Mouse (Mus musculus) left cerebral cortex, adult 18-20 months (tissue): ENCODE data around the gene Catsperz. TPM values are rescaled to one million over a fixed set of nuclear protein-coding genes. Genes with fewer than 3 reads are reported as not detected.
A peak's percentile ranks its signal among the peaks of the same experiment; 100 is the strongest.

ENCODE experiments used
- DNase-seq, 2 experiments: peaks; one replicate each; pipeline ENCODE4 v3.0.0; 2021 to 2022; ENCODE audit warnings: low spot score in 2 of 2, mixed read lengths in 1 of 2
- long read RNA-seq, 2 experiments: library from polyadenylated mRNA; stranded (forward); transcript quantifications; one replicate each; pipeline ENCODE4 v2.0.0; 2021
- total RNA-seq, 2 experiments: library from RNA; stranded (reverse); gene quantifications; 2 replicates each; pipeline ENCODE4 v1.2.3; 2021

Gene Catsperz
- 10 to 100 TPM; 16.9 to 22.5 TPM for total RNA-seq
- long read RNA-seq, experiment 1, partial matches to known transcripts = 0 of 3 reads
- long read RNA-seq, experiment 1, other reads (novel, unspliced or antisense) = 2 of 3 reads
- long read RNA-seq, experiment 2, partial matches to known transcripts = 1 of 3 reads
- long read RNA-seq, experiment 2, other reads (novel, unspliced or antisense) = 0 of 3 reads

DNA sequence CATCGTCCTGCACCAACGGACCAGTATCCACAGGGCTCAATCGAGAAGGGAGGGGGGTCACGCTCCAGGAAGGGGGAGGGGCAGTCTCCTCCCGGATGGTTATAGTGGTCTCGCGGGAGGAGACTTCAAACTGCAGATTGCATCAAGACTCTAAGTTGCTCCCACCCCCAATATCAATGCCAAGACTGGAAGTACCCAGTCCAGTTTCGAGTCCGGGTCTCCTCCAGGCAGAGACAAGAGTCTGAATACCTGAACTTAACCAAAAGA is at the start of gene Catsperz:
TSS of gene Catsperz (minus strand) at position 74 of the 267 bp plus-strand sequence.
- no peak for DNase-seq

DNA sequence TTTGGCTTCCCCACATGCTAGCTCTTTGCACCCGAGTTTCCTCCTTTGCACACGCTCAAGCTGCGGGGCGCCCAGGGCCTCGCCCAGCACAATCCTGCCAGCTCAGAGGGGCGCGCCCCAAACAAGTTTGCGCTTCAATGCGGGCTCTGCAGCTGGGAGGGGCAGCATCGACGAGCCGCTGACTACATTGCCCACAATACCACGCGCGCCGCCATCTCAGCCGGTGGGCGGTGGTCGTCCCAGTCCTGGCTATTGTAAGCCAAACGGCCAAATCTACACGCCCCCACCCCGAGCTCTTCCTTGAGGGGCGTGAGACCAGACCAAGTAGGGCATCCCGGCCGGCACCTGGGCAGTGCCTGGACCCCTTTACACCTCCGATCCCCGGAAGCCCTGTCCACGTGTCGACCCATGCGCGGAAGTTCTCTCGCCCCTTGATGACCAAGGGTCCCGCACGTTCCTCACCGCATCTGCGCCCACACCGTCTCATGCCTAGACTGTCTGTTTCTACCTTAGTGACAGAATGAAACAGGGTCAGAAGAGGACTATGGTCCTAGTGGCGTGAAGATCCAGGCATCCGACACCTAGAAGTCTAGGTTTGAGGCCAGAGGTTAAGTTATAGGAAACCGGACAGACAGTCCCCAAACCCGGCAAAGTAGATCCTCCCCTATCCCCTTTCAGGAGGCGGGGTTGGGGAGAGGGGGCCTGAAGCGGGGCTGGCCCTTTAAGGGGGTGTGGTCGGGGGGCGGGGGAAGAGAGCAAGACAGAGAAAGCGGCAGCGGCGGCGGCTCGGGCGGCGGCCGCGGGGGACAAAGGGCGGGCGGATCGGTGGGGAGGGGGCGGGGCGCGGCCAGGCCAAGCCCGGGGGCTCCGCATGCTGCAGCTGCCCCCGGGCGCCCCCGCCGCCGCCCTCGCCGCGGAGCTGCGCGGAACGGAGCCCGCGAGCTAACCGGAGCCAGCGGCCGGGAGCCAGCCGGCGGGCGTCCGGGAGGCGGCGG is 49.3 kb upstream of the Catsperz start, which contains the start of gene Ppp1r14b:
TSS of gene Ppp1r14b (plus strand) at position 758 of the 995 bp plus-strand sequence.
- DNase-seq = peak; percentile 70 to 77

DNA sequence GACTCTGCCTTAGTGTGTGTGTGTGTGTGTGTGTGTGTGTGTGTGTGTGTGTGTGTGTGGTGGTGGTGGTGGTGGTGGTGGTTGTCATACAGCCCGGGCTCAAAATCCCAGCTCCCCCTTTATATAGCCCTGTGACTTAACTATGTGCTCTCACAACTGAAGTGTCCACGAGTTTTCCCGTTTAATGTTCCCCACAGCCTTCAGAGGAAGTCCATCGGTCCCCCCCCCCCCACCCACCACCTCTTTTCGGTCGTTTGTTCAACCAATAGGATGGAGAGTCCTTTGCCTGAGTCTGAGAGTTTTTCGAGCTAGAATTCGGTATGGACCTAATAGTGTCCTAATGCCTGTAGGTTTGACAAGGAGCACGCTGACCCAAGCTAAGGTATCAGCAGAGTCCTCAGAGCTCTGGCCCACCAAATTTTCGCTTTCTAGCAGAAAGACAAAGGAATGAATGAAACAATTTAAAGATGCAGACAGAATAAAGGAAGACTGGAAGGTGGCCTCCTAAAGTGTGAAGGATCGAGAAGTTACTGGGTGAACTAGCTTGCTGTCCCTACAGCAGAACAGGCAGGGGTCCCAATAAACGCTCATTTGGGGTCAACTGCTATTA is 48.5 kb upstream of the Catsperz start:
- no peak for DNase-seq

DNA sequence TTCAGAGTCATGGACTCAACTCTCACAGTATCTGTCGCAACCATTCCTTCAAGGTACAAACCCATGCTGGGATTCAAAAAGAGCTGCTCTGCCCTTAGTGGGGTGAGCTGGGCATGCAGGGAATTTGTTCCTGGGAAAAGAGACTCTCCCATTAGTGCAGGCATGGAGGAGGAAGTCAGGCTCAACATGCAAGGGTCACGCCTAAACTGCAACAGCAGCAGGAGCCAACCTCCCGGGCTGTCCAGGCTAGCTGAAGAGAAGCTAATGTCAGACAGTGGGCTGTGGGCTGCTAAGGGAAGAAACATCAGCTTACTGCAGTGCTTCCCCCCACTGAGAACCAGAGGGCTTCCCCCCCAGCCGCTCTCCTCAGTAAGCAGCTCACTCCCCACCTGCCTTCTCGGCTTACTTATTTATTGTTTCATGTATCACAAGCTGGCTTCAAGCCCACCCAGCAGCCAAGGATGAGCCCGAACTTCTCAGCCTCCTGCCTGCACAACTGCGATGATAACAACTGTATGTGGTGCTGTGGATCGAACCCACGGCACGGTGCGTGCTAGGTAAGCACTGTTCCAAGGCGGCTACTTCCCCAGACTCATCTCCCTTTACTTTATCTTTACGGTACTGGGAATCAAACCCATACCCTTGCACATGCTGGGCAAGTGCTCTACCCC is 47.2 kb upstream of the Catsperz start:
- DNase-seq = no peak

DNA sequence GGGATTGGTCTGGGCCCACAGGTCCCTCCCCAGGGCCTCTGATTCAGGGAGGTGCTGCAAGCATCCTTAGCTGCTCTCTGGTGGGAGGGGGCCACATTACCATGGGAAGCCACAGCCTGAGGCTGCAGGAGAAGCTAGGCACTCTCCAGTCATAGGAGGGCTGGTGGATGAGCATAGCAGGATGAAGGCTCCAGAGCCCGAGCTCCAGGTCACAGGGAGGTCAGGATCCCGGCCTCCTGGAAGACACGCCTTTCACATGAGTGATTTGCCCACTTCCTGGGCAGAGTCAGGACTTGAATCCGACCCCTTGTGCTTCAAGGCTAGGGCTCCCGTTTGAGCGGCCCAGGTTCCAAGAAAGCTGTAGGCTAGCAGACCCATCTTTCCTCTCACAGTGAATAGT is 46.5 kb upstream of the Catsperz start:
- DNase-seq = no peak

DNA sequence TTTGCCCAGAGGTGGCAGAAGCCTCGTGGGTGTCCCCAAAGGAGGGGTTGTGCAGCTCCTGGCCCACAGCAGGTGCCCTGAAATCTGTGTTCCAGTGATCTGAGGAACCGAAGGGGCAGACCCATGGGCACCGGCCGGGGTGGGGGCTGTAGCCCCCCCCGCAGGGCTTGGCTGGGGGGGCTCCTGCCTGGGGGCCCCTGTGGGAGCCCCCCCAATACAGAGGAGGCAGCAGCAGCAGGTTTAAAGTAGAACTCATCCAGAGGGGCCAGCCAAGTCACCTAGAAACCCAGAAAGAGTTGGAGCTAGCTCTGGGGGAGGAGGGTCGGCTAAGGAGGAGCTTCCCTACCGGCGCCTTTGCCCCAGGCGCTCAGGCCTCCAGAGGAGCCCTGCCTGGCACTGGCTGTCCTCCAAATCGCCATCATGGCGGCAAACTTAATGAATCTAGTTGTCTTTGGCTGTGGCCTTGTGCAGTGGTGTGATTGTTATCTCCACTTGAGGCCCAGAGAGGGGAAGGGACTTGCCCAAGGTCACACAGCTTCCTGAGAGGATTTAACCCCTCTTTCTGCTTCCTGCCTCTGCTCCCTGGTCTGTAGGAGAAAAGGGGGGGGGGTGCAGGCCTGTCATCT is 45.4 kb upstream of the Catsperz start:
- no peak for DNase-seq

DNA sequence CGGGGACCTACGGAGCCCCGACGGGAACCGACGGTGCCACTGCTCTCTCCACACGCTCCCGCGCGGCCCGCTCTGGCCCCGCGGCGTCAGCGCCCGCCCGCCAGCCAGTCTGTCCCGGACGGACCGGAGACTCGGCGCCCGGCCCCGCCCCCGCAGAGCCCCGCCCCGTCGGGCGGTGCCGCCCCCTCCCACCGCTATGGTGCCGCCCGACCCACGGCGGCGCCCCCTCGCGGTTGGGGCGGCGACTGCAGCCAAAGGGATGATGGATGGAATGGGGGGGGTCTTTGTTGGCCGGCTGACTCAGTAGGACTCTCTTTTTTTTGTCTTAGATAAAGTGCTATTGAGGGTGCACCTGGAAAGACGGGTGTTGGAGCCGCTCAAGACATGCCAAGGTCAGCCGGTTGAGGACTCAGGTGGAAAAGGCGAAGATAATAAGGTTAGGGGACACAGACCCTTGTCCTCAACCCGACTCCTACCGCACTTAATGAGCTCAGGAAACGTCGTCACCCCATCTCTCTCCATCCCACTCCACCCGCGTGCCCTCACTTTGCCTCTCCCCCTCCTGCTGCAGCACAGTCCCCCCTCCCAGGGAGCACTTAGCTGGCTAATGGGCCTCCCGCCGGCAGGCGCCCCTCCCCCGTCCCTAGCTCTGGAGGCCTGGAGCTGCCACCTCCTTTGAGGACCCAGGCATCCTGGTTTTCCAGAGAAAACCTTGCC is 44.6 kb upstream of the Catsperz start:
- DNase-seq = peak in 1 of 2 experiments; percentile 20

DNA sequence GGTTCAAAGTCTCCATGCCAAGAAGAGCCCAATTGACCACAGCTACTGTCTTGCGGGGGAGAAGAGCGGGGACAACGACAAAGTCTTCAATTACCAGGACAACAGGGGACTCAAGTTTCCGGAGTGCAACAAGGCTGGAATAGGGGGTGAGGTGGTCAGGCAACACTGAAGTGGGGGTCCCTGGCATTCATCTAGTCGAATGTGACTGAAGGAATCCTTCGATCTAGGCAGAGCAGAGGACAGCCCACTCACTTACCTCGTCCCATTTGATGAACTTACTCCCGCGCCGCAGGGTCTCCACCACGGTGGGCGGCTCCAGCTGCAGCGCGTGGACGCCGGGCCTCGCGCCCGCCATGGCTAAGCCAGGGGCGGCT is 44.1 kb upstream of the Catsperz start:
- no peak for DNase-seq

DNA sequence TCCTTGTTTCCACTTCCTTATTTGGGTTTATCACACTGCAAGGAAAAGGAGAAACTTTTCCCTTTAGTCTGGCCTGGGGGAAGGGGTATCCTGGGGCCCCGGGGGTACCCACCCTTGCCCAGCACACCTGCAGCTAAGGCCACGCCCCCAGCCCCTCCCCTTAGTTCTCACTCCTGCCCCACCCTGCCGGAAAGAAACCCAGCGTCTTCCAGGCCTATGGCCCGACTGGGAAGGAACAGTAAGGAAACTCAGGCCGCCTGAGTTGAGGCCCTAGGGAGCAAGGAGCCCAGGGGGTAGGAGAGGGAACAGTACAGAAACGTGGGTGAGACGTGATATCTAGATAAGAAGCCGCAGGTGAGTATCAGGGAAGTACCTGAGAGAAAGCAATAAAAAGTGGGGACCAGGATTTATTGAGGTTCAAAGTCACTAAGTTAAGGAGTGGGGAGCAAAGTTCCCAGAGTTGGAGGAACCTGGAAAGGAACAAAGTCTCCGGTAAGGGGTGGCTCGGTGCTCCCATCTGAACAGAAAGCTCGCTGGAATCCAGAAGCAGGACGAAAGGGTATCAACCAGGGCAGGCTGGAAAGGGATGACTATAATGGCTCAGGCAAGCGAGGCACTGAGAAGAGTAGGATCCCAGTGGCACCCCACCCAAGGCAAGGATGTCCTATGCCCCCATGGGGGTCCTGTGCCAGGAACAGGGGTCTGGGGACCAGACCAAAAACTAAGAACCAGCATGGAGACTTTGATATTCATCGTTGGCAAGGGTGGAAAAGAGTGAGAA is 43.5 kb upstream of the Catsperz start:
- DNase-seq = no peak

DNA sequence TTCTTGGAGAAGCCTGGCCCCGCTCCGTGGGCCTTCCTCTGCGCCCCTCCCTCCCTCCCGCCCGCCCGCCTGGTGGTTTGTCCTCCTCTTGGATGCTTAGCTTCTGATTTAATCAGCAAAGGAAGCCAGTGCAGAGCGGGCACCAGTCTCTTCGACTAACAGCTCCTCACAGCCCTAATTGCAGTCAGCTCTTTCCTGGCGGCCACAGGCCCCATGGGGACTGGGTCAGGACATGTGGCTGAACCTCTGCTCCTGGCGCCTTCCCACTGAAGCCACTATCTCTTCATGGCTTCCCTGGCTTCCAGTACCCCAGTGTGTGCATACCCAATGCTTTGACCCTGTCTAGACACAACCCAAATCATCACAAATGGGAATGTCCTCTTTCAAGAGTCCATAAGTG is 31.3 kb upstream of the Catsperz start:
- no peak for DNase-seq

DNA sequence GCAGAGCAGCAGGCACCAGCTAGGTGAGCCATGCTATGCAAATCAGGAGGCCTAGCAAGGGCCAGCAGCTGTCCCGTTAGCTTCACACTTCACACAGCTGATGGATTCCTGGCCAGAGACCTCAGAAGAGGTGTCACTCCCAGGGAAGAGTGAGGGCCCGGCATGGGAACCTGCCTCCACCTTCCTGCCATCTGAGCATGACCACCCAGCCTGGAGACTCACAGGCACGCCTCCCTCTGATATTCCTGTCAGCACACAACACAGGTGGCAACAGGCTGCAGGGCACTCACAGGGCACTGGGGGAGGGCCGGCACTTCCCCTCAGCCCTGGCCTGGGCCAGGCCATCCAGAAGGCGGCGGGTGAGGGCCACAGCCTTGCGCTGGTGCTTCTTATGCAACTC is 30.2 kb upstream of the Catsperz start:
- no peak for DNase-seq

DNA sequence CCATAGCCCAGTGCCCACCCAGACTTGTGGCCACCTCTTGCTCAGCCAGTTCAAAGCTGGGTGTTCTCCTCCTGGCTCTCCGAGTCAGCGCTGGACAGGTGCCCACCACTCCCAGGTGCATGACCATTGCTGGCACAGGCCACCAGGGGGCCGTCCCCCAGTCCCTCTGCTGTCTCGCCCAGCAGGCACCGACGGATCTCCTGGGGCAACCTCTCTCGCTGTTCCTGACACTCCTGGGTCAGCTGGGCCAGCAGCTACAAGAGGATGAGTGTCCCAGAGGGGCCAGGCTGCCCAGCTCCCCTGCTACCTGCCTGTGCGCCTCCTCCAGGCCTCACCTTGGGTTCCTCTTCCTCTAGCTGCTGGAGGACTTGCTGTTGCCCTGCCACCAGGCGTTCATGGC is 28.9 kb upstream of the Catsperz start:
- DNase-seq = no peak

DNA sequence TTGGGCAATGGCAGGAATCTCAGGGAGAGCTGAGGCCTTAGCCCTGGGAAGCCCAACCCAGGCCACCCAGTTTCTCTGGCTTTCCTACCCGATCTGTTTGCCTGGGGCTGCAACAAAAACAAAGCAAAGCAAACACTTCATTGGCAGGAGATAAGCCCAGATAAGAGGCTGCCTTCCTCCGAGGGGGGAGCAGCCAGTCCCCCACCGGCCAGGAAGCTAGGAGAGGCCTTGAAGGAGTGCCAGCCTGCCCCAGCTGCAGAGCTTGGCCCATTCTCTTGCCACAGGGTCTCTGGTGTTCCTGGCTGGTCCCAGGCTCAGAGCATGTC is 27.5 kb upstream of the Catsperz start:
- no peak for DNase-seq

DNA sequence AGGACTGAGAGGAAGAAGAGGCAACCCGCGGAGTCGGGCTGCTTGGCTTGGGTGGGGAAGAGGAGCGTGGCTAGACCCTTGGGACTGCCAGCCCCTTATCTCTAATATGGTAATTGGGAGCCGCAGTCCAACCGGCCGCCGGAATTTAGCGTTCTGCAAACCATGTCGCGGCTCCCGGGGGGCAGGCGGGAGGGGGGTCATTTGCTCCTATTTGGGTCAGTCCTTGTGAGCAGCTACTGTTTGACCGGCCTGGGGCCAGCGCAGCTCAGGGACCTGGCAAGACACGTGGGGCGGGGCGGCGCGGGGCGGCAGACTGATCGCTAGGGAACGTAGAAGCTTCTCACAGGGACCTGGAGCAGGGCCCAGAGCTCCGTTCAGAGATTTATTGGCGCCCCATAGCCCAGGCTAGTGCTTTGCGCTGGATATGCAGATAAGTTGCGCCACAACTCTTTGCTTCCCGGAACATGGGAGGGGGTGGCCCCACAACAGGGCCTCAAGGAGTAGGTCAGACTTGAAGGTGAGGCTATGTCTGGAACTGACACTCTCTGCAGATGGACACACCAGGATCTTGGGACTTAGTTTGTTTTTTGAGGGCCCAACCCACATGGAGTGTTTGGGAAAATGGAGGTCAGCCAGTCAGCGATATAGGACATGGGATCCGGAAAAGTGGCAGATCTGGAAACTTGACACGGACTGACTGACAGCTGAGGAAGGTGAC is 27.0 kb upstream of the Catsperz start:
- peak; percentile 43 to 68 for DNase-seq

DNA sequence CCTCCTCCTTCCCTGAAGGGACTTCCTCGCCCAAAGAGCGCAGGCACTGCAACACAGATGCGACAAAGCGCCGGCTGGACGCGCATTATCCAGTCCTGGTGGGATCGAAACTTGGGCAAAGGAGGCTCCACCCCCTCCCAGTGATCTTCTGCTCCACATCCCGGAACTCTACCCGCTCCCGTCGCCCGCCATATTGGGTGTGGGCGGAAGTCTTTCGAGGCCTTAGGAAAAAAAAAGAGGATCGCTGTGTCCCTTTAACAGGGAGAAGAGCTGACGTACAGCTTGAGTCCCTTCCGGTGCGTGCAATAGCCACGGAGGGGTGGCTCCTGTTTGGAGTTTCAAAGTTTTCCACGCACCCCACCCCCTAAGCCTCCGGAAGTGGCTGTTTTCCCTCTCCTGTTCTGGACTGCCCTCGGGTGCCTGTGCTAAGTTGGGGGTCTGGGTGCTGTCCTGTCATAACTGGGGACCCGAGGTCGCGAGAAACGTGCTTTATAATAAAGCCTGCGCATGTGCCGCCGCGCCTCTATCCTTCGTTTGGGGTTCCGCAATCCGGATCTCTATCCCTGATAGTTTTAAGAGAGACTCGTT is 26.3 kb upstream of the Catsperz start:
- DNase-seq = peak; percentile 91 to 94

DNA sequence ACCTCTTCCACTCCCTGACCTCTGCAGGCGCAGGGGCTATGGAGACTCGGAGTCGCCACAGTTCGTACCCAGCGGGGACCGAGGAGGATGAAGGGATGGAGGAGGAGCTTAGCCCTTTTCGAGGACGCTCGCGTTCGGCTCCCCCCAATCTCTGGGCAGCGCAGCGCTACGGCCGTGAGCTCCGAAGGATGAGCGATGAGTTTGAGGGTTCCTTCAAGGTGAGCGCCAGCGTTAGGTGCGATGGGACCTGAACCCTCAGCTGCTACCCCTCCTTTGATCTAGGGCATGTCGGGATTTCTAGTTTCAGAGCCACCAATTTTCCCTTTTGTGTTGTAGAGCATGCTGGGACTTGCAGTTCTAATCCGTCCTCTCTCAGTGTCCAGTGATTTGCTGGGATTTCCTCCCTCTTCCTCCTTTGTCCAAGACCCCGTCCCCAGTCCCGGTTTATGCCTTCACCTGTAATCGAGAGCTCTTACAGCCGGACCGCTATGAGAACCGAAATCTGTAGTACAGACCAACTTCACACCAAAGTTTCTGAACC is 25.5 kb upstream of the Catsperz start:
- DNase-seq = peak; percentile 44 to 58

DNA sequence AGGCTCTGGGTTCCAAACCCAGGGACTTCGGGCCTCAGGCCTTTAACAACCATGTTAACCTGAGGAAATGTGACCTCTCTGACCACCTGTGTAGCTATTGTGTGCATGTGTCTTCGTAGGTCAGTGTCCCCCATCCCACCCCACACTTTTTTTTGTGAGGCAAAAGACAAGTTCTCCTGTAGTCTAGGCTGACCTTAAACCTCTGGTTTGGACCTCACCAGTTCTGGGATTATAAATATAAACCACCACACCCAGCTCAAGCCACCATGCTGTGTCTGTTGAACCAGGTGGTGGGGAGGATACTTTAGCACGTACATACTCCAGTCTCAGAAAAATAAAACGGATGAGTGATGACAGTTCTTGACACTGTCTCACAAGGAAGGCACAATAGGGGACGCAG is 24.8 kb upstream of the Catsperz start:
- DNase-seq = no peak

DNA sequence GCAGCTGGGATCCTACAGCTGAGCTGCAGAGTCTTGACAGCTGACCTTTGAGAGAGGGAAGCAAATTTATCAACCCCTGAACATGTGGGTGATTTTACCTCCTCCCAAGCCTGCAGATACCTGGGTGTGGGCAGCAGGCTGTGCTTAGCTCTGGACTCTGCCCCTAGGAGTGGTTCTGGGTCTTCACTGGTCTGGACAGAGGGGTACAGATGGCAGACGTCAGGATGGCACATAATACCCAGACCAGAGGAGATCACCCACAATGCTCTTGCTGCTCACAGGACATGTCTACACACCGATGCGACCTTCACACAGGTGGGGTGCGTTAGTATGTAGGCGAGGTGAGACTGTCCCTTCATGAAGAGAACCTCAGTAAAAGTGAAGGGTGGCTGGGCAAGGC is 24.4 kb upstream of the Catsperz start:
- no peak for DNase-seq

DNA sequence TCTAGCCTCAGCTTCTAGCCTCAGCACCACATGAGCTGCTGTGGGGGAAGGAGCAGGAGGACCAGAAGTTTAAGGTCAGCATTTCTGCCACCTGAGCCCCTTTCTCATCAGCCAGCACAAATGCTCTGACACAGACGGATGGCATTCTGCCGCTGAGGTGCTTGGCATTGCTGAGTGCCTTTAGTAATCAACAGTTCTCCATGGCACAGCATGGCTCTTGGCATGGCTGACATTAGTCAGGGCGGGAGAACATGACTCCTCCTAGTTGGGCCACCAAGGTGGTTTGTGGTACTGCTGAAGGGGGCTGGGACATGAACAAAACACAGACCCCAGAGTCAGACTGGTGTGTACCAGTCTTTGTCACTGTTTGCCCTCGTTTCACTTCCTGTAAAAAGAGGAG is 23.0 kb upstream of the Catsperz start:
- DNase-seq = no peak
